Mouse (Mus musculus) ES-E14 (cell line): ENCODE results near the gene Tomm20. TPM values are rescaled to one million over a fixed set of nuclear protein-coding genes. Genes with fewer than 3 reads are reported as not detected.

Experiments used
- DNase-seq: peaks from one replicate; pipeline ENCODE4 v3.0.0-alpha.2; 2013; ENCODE audit warnings: low read depth, low spot score
- H3K27ac ChIP-seq: 2 replicates; pipeline ENCODE4 v1.5.1; 2012; ENCODE audit warnings: low read depth, mild to moderate bottlenecking, low read length, moderate library complexity, mixed read lengths; ENCODE audit not compliant: poor library complexity, insufficient read depth, severe bottlenecking
- H3K36me3 ChIP-seq: 2 replicates; pipeline ENCODE4 v1.6.1; 2012; ENCODE audit warnings: mild to moderate bottlenecking, low read length, moderate library complexity, mixed read lengths; ENCODE audit not compliant: control insufficient read depth, poor library complexity, insufficient read depth, severe bottlenecking
- H3K4me1 ChIP-seq, 2 experiments: fragments of 150-350 bp in 1 of 2; sonication (generic) in 1 of 2; 2 replicates each; pipeline ENCODE4 v1.6.1; 2012; ENCODE audit warnings: low read length in 2 of 2, mild to moderate bottlenecking in 1 of 2, mixed read lengths in 1 of 2; ENCODE audit not compliant: control insufficient read depth in 2 of 2, insufficient read depth in 2 of 2, poor library complexity in 1 of 2
- H3K4me3 ChIP-seq, 2 experiments: fragments of 150-350 bp in 1 of 2; sonication (generic) in 1 of 2; 2 replicates each; pipeline ENCODE4 v1.5.1; 2012; ENCODE audit warnings: low read length in 2 of 2, low read depth in 1 of 2, mild to moderate bottlenecking in 1 of 2, mixed read lengths in 1 of 2; ENCODE audit not compliant: insufficient read depth in 1 of 2, poor library complexity in 1 of 2, severe bottlenecking in 1 of 2
- H3K9ac ChIP-seq: 2 replicates; pipeline ENCODE4 v1.6.1; 2012; ENCODE audit warnings: low read depth, mild to moderate bottlenecking, low read length, mixed read lengths; ENCODE audit not compliant: poor library complexity, insufficient read depth, severe bottlenecking
- H3K9me3 ChIP-seq: fragments of 150-350 bp; sonication (generic); 2 replicates; pipeline ENCODE4 v1.6.1; 2012; ENCODE audit warnings: low read depth, mild to moderate bottlenecking, low read length; ENCODE audit not compliant: control insufficient read depth, insufficient read depth
- CHD2 ChIP-seq: IDR thresholded peaks from 2 replicates; pipeline ENCODE4 v1.6.1; 2014; ENCODE audit warnings: mild to moderate bottlenecking, low read depth, low read length, inconsistent platforms
- HCFC1 ChIP-seq: IDR thresholded peaks from 2 replicates; pipeline ENCODE4 v1.6.1; 2012; ENCODE audit warnings: low read length, inconsistent platforms, borderline replicate concordance; ENCODE audit not compliant: insufficient read depth
- MAFK ChIP-seq: IDR thresholded peaks from 2 replicates; pipeline ENCODE4 v1.6.1; 2014; ENCODE audit warnings: mild to moderate bottlenecking, low read depth, low read length, inconsistent platforms; ENCODE audit not compliant: insufficient read depth
- ZC3H11A ChIP-seq: IDR thresholded peaks from 2 replicates; pipeline ENCODE4 v1.6.1; 2012; ENCODE audit warnings: low read depth, mild to moderate bottlenecking, inconsistent platforms, low read length, borderline replicate concordance
- ZNF384 ChIP-seq: IDR thresholded peaks from 2 replicates; pipeline ENCODE4 v1.6.1; 2012; ENCODE audit warnings: low read depth, low read length, inconsistent platforms
- in situ Hi-C, 2 experiments: fragments of 600-800 bp; cut with MboI; formaldehyde crosslinking; loops; one replicate each; pipeline ENCODE4 v1.15.1; 2025; ENCODE audit warnings: low sequenced_read_pairs in 2 of 2, inconsistent platforms in 1 of 2; ENCODE audit not compliant: unreplicated experiment in 2 of 2
- total RNA-seq: library from RNA; depleted of rRNA; stranded (reverse); fragments of 300-350 nt; gene quantifications from 2 replicates; pipeline ENCODE4 v1.2.3, GENCODE M21; 2012

The Tomm20 gene
- total RNA-seq, 1 experiment: 815 TPM

DNA sequence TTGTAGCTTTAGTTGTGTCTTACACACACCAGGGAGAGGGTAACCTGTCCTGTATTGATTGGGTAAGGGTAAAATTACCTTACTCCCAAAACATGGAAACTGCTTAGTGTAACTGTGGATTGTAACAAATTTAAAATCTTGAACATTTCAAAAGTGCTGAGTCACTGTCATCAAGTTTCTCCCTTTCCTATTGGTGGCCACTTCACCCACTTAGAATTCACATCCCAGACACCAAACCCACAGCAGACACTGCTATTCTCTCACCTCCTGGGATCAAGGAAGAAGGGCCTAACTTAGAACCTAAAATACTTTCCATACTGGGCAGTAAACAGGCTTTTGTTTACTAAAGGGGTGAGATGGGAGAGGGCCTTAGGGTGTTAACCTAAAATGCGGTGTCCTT is 13.4 kb downstream of the Tomm20 start:
- DNase-seq: no peak
- Histone ChIP-seq H3K36me3 (peaks cover 65% of the 10 kb centered on the region), H3K4me1 (peaks cover 0 to 29% of the 10 kb centered on the region in 2 experiments; a peak in 2 of 4 replicates), H3K9me3 (no peaks in the 10 kb centered on the region), H3K4me3 (no peak overlapping the region), H3K9ac (no peak overlapping the region; the same call in 1 of the 2 replicates), H3K27ac (peak overlapping the region; percentile 84; the same call in 1 of the 2 replicates)
- in situ Hi-C loops: no loop called here
- TF ChIP-seq CHD2 (0 out of 2 replicates have a peak, but pooled peaks have one; percentile 6), ZNF384 (no peak), MAFK (peak; percentile 95)

DNA sequence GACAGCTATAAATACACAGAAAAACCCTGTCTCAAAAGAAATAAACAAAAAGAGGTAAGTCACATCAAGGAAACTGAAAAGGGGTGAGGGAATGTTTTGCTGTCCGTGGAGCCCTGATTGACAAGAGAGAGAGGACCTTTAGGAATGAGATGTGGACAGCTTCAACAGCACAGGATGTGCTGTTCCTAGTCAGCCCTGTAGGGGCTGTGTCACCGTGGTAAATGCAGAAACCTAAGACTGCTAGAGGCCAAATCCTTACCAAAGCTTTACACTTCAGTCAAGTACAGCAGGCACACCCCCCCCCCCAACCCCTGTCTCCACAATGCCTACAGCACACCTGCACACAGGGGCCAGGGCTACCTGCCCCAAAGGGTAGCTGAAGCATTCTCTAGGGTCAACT is 13.9 kb downstream of the Tomm20 start:
- Histone ChIP-seq H3K9me3 (no peaks in the 10 kb centered on the region), H3K36me3 (peaks cover 60% of the 10 kb centered on the region), H3K4me3 (no peak overlapping the region), H3K27ac (peak overlapping the region; percentile 84), H3K9ac (no peak overlapping the region; the same call in 1 of the 2 replicates), H3K4me1 (peaks cover 0 to 29% of the 10 kb centered on the region in 2 experiments; a peak in 2 of 4 replicates)
- no peak for DNase-seq
- no peak for TF ChIP-seq MAFK
- TF ChIP-seq HCFC1: peak; percentile 14; the same call in 1 of the 2 replicates
- in situ Hi-C loops: no loop called here

DNA sequence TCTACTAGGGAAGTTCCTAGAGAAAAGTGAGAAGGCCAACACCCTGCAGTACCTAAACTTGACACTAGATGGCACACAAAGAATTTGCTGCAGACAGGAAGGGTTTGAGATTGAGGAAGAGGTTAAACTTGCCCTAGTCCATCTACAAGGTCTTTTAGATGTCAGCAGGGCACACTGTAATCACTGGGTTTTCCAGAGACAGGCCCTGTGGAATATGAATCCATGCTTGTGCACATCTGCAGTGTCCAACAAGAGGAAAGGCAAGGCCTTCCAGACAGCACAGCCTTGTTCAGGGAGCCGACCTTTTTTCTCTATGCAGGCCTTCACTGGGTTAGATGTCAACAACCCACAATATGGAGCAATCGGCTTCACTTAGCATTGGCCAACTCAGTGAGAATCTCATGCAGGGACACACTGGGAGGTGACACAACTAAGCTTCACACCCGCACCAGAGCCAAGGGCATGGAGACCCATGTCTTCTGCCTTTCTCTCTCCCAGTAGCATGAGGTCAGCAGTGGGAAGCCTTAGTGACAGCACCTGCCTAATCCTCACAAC is 16.0 kb downstream of the Tomm20 start:
- TF ChIP-seq CHD2 (no peak), HCFC1 (peak; percentile 24; the same call in 1 of the 2 replicates), ZNF384 (no peak)
- H3K27ac ChIP-seq: 0 out of 2 replicates have a peak overlapping the region, but pooled peaks have one; percentile 7
- H3K4me3 ChIP-seq: no peak overlapping the region
- peaks cover 48% of the 10 kb centered on the region for H3K36me3 ChIP-seq
- H3K4me1 ChIP-seq: peaks cover 0 to 29% of the 10 kb centered on the region in 2 experiments; a peak in 2 of 4 replicates
- no peak overlapping the region for H3K9ac ChIP-seq
- in situ Hi-C loops: no loop called here
- no peaks in the 10 kb centered on the region for H3K9me3 ChIP-seq
- peak; percentile 89 for DNase-seq

DNA sequence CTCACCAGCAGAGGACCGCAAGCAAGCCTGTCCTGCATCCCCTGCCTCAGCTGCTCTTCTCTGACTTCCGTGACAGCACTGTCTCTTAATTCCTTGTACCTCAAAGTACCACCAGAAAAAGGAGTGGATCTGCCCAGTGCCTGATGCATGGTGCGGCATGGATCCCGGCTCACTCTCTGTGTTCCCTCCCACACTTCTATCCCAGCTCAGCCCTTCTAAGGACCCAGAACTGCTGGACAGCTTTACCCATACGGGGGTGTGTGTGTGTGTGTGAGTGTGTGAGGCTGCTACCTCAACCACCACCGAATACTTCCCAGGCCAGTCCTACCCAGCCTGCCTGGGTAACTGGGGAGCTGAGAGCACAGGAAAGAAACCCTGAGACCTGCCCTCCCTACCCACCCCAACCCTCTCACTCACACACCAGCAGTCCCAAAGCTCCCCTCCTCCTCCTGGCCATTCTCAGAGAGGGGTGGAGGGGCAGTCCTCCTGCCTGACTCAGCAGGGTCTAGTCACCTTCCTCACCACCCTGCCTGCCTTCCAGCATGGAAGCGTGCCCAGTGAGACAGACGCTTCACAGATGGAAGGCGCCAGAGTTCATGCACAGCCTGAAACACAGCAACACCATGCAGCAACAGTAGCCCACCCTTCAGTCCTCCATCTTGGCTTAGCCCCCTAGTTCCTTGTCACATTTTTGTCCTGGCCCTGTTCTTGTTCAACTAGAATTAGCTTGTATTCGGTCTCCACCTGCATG is 16.7 kb downstream of the Tomm20 start:
- Histone ChIP-seq H3K4me3 (no peak overlapping the region), H3K27ac (no peak overlapping the region; the same call in 1 of the 2 replicates), H3K36me3 (peaks cover 44% of the 10 kb centered on the region), H3K9ac (no peak overlapping the region), H3K9me3 (no peaks in the 10 kb centered on the region), H3K4me1 (peaks cover 0 to 27% of the 10 kb centered on the region in 2 experiments; a peak in 2 of 4 replicates)
- no peak for DNase-seq
- in situ Hi-C loops: no loop called here
- TF ChIP-seq ZC3H11A (no peak), ZNF384 (no peak), MAFK (no peak), CHD2 (no peak), HCFC1 (no peak)
